Mouse (Mus musculus) kidney, adult 2 months (tissue): Measurements from ENCODE around the gene Pml.

Experiments used
- CTCF ChIP-seq: fragments of 200-500 bp; conservative IDR thresholded peaks from 2 replicates; pipeline ENCODE4 v1.5.1; 2011; ENCODE audit warnings: low read depth, mild to moderate bottlenecking, control low read depth, low read length, moderate library complexity, mixed read lengths; ENCODE audit not compliant: insufficient read depth, insufficient read length
- POLR2A ChIP-seq: fragments of 200-500 bp; IDR thresholded peaks from one replicate; pipeline ENCODE4 v1.6.1; 2011; ENCODE audit warnings: low read depth, low read length, control low read depth

DNA sequence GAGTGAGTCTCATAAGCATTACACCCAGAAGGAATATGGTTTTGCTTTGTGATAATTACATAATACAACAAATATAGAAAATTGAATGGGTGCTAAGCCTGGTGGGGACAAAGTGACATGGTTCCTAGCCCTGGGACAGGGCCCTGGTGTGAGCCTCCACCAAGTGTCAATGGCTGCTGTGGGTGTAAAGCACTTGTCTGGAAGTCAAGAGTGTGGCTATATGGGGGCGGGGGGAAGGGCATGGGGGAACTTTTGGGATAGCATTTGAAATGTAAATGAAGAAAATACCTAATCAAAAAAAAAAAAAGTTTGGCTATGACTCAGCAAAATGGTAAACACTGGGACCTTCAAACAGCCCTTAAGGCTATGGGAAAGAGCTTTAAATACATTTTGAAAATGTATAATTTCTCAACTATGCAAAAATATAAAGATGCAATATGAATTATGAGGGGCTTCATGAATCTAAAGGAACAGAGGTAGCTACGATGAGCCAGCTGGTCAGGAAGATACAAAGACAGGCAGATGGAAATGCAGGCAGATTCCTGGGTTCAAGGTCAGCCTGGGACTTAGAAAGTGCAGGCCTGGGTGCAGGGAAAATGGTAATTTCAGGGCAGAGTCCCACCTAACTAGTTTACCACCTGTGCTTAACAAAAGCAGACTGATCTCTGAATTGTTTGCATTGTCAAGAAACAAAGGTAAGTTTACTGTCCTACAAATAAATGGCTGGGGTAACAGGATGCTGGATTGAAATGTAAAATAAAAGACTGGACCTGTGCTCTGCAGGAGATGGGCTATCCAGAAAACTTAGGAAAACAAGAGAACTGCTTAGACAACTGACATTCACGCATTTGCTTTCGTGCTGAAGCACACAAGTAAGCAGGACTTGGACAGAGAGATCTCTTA is 29.5 kb upstream of the Pml start:
- TF ChIP-seq CTCF: no peak
- TF ChIP-seq POLR2A: no peak
